Mouse (Mus musculus) CH12.LX (cell line): ENCODE data around the gene Zfp128. TPM values are rescaled to one million over a fixed set of nuclear protein-coding genes. Genes with fewer than 3 reads are reported as not detected.

Experiments
- DNase-seq: peaks from one replicate; pipeline ENCODE4 v3.0.0-alpha.2; 2013; ENCODE audit errors: extremely low read depth
- H3K27ac ChIP-seq: 2 replicates; pipeline ENCODE4 v1.5.1; 2012; ENCODE audit warnings: low read depth, mild to moderate bottlenecking, control low read depth, moderate library complexity; ENCODE audit not compliant: insufficient read depth
- H3K27me3 ChIP-seq: replicated peaks from 2 replicates; pipeline ENCODE3; 2012; ENCODE audit warnings: inconsistent platforms
- H3K36me3 ChIP-seq, 2 experiments: replicated peaks in 1 of 2; 2 replicates each; pipeline versions ENCODE3 to v1.6.1; 2012; ENCODE audit warnings: inconsistent platforms in 1 of 2, low read length in 1 of 2, mild to moderate bottlenecking in 1 of 2, mixed read lengths in 1 of 2, moderate library complexity in 1 of 2; ENCODE audit not compliant: control insufficient read depth in 1 of 2, insufficient read depth in 1 of 2
- H3K4me1 ChIP-seq, 2 experiments: 2 replicates each; pipeline ENCODE4 v1.6.1; 2012; ENCODE audit warnings: inconsistent platforms in 1 of 2, moderate library complexity in 1 of 2; ENCODE audit not compliant: insufficient read depth in 2 of 2, control insufficient read depth in 1 of 2
- H3K4me2 ChIP-seq: 2 replicates; pipeline ENCODE4 v1.6.1; 2012; ENCODE audit warnings: low read depth, mild to moderate bottlenecking, control low read depth; ENCODE audit not compliant: poor library complexity, insufficient read depth, severe bottlenecking
- H3K4me3 ChIP-seq, 3 experiments: fragments of 150-350 bp in 1 of 3; sonication (generic) in 1 of 3; replicated peaks in 1 of 3; 2 replicates each; pipeline versions ENCODE3 to v1.5.1; 2011 to 2012; ENCODE audit warnings: low read depth in 2 of 3, low read length in 2 of 3, mild to moderate bottlenecking in 2 of 3, moderate library complexity in 2 of 3, control low read depth in 1 of 3, improper control_type of control experiment in 1 of 3, inconsistent platforms in 1 of 3, mixed read lengths in 1 of 3; ENCODE audit not compliant: poor library complexity in 1 of 3
- H3K79me2 ChIP-seq: replicated peaks from 2 replicates; pipeline ENCODE4 v1.6.1; 2012; ENCODE audit warnings: mild to moderate bottlenecking, moderate library complexity; ENCODE audit not compliant: control insufficient read depth, poor library complexity, insufficient read depth, severe bottlenecking; ENCODE audit errors: extremely low read depth
- H3K9ac ChIP-seq: 2 replicates; pipeline ENCODE4 v1.6.1; 2012; ENCODE audit warnings: low read depth, mild to moderate bottlenecking, control low read depth, moderate library complexity; ENCODE audit not compliant: insufficient read depth
- H3K9me3 ChIP-seq: replicated peaks from 2 replicates; pipeline ENCODE3; 2012; ENCODE audit warnings: low read length, inconsistent platforms, mixed read lengths
- EP300 ChIP-seq: IDR thresholded peaks from 2 replicates; pipeline ENCODE4 v1.6.1; 2011; ENCODE audit warnings: low read length, improper control_type of control experiment
- GABPA ChIP-seq: IDR thresholded peaks from 2 replicates; pipeline ENCODE4 v1.6.1; 2012; ENCODE audit warnings: low read depth, low read length, improper control_type of control experiment, inconsistent platforms; ENCODE audit not compliant: insufficient replicate concordance
- HCFC1 ChIP-seq: IDR thresholded peaks from 2 replicates; pipeline ENCODE4 v1.6.1; 2012; ENCODE audit warnings: low read depth, mild to moderate bottlenecking, inconsistent platforms, low read length, improper control_type of control experiment
- MXI1 ChIP-seq: IDR thresholded peaks from 2 replicates; pipeline ENCODE4 v1.6.1; 2011; ENCODE audit warnings: mild to moderate bottlenecking, low read depth, low read length, improper control_type of control experiment
- NELFE ChIP-seq: IDR thresholded peaks from 2 replicates; pipeline ENCODE4 v1.6.1; 2011; ENCODE audit warnings: low read depth, low read length, improper control_type of control experiment
- POLR2A ChIP-seq: IDR thresholded peaks from 2 replicates; pipeline ENCODE4 v1.6.1; 2011; ENCODE audit warnings: low read depth, mild to moderate bottlenecking, improper control_type of control experiment, low read length
- POLR2AphosphoS2 ChIP-seq: IDR thresholded peaks from 2 replicates; pipeline ENCODE4 v1.6.1; 2011; ENCODE audit warnings: low read depth, low read length, improper control_type of control experiment
- dilution Hi-C: fragments of 300-500 bp; cut with MboI; formaldehyde crosslinking; loops from 2 replicates; pipeline ENCODE4 v1.14.3; 2020; ENCODE audit warnings: low sequenced_read_pairs; ENCODE audit not compliant: extremely low pct_unique_long_range_greater_than_20kb, extremely low pct_ligation_motif_present
- in situ Hi-C: fragments of 300-500 bp; cut with MboI; formaldehyde crosslinking; loops from 3 replicates; pipeline ENCODE4 v1.14.3; 2019; ENCODE audit warnings: low sequenced_read_pairs, low pct_ligation_motif_present, low pct_unique_long_range_greater_than_20kb, mixed read lengths
- polyA plus RNA-seq: library from polyadenylated mRNA; unstranded; fragments of >175 nt; gene quantifications from 2 replicates; pipeline ENCODE4 v1.2.1, GENCODE M21; 2012; ENCODE audit warnings: low read depth; ENCODE audit not compliant: insufficient read length
- total RNA-seq, 2 experiments: library from RNA; depleted of rRNA; stranded (reverse); fragments of 300-350 nt in 1 of 2; fragments of >200 nt in 1 of 2; gene quantifications; 2 replicates each; pipeline ENCODE4 v1.2.3; 2012 to 2014

Zfp128 gene
- total and polyA plus RNA-seq, 3 experiments: 0.61 to 1.4 (median 1.2) TPM

- dilution Hi-C loops: no loop called here
Observed at GRCm38 (mm10) chr7:12927191-12927680, 46.3 kb downstream of the Zfp128 start, which contains the start of gene Rnf225. TSS of gene Rnf225 (plus strand) at chr7:12927416.

GRCm38 (mm10) chr7:12927693-12928589 lies 47.0 kb downstream of the Zfp128 start:
- no peak overlapping the region for H3K4me3 ChIP-seq
- TF ChIP-seq POLR2AphosphoS2 (peak; percentile 82), GABPA (no peak), NELFE (no peak)
- TF ChIP-seq, all 38 proteins: peak for 1
- Histone ChIP-seq H3K4me1 (peaks cover 5 to 24% of the 10 kb centered on the region in 2 experiments), H3K79me2 (peaks cover 15% of the 10 kb centered on the region), H3K9ac (no peak overlapping the region), H3K27ac (no peak overlapping the region), H3K27me3 (no peaks in the 10 kb centered on the region), H3K36me3 (peaks cover 47 to 71% of the 10 kb centered on the region in 2 experiments), H3K4me2 (no peak overlapping the region), H3K9me3 (no peaks in the 10 kb centered on the region)
- dilution Hi-C loops: no loop called here
- no peak for DNase-seq
- in situ Hi-C loops: loop anchor here (10.0 kb wide), 2 partner anchors 57 to 117 kb away; no protein-coding TSS in a partner anchor

More at GRCm38 (mm10) chr7:12927191-12927680, 46.3 kb downstream of the Zfp128 start, which contains the start of gene Rnf225:
- DNase-seq: peak; percentile 35
- no peak within 1 kb of the TSS for H3K27ac ChIP-seq
- in situ Hi-C loops: loop anchor here (10.0 kb wide), 2 partner anchors 58 to 118 kb away; no protein-coding TSS in a partner anchor
- H3K36me3 ChIP-seq: peaks cover 47 to 74% of the 10 kb centered on the region in 2 experiments
- peaks cover 5 to 24% of the 10 kb centered on the region in 2 experiments for H3K4me1 ChIP-seq
- H3K27me3 ChIP-seq: no peaks in the 10 kb centered on the region
- no peaks in the 10 kb centered on the region for H3K9me3 ChIP-seq
- peaks cover 22% of the 10 kb centered on the region for H3K79me2 ChIP-seq
- TF ChIP-seq MXI1: no peak
- TF ChIP-seq EP300: no peak
- TF ChIP-seq POLR2A: peak; percentile 61
- TF ChIP-seq POLR2AphosphoS2: peak; percentile 88
- H3K9ac ChIP-seq: no peak within 1 kb of the TSS
- H3K4me3 ChIP-seq: no peak within 1 kb of the TSS
- no peak within 1 kb of the TSS for H3K4me2 ChIP-seq

GRCm38 (mm10) chr7:12933615-12934140 lies 52.7 kb downstream of the Zfp128 start:
- no peaks in the 10 kb centered on the region for H3K4me1 ChIP-seq
- peaks cover 0 to 14% of the 10 kb centered on the region in 2 experiments for H3K36me3 ChIP-seq
- no peaks in the 10 kb centered on the region for H3K79me2 ChIP-seq
- no peak for DNase-seq
- no peaks in the 10 kb centered on the region for H3K27me3 ChIP-seq
- TF ChIP-seq EP300 (no peak), HCFC1 (no peak)
- TF ChIP-seq, all 38 proteins: peak for 0
- dilution Hi-C loops (no loop called here), in situ Hi-C loops (no loop called here)
- H3K27ac ChIP-seq: no peak overlapping the region
- H3K4me3 ChIP-seq: no peak overlapping the region
- H3K4me2 ChIP-seq: no peak overlapping the region
- no peaks in the 10 kb centered on the region for H3K9me3 ChIP-seq
- no peak overlapping the region for H3K9ac ChIP-seq
